Mouse (Mus musculus): ENCODE measurements at regions not wholly inside any gene's neighbourhood (a gene's known extent, or its start where the extent isn't known, plus 50 kb on each side); places are given as distances from the start of the nearest gene placed in this dataset.

GRCm38 (mm10) chr4:125253161-125253560, 125.5 kb upstream of the Zc3h12a start:
- no peaks in the 10 kb centered on the region for H3K9me3 ChIP-seq
- H3K27ac ChIP-seq (replicated peaks): no peak overlapping the region
- 0 out of 2 replicates have a peak, but pooled peaks cover 4% of the 10 kb centered on the region for H3K27me3 ChIP-seq (replicated peaks; ENCODE audit: low read depth, poor library complexity, severe bottlenecking)
- WGBS: 87% methylated on average over 3 of the region's 3 CpGs
- 0 out of 2 replicates have a peak, but pooled peaks cover 4% of the 10 kb centered on the region for H3K4me1 ChIP-seq
- no peak overlapping the region for H3K4me3 ChIP-seq
- no peak for DNase-seq (ENCODE audit: low spot score)
- no peaks in the 10 kb centered on the region for H3K36me3 ChIP-seq (replicated peaks)

- 77% methylated on average over 8 of the region's 8 CpGs for WGBS
- no peak for DNase-seq (ENCODE audit: low spot score)
- Histone ChIP-seq H3K4me3 (no peak overlapping the region), H3K4me1 (0 out of 2 replicates have a peak, but pooled peaks cover 4% of the 10 kb centered on the region), H3K9me3 (no peaks in the 10 kb centered on the region), H3K36me3 (replicated peaks) (no peaks in the 10 kb centered on the region), H3K27me3 (replicated peaks; ENCODE audit: low read depth, poor library complexity, severe bottlenecking) (0 out of 2 replicates have a peak, but pooled peaks cover 3% of the 10 kb centered on the region), H3K27ac (replicated peaks) (no peak overlapping the region)
Observed at GRCm38 (mm10) chr4:125252228-125252627, 124.6 kb upstream of the Zc3h12a start.

- 0 out of 2 replicates have a peak, but pooled peaks cover 4% of the 10 kb centered on the region for H3K4me1 ChIP-seq
- no peaks in the 10 kb centered on the region for H3K9me3 ChIP-seq
- 0 out of 2 replicates have a peak, but pooled peaks cover 7% of the 10 kb centered on the region for H3K27me3 ChIP-seq (replicated peaks; ENCODE audit: low read depth, poor library complexity, severe bottlenecking)
- H3K27ac ChIP-seq (replicated peaks): no peak overlapping the region
- no peak overlapping the region for H3K4me3 ChIP-seq
- no peak for DNase-seq (ENCODE audit: low spot score)
- WGBS: 67% methylated on average over 7 of the region's 7 CpGs
- H3K36me3 ChIP-seq (replicated peaks): no peaks in the 10 kb centered on the region
Observed at GRCm38 (mm10) chr4:125249061-125249460, 121.4 kb upstream of the Zc3h12a start.

- Histone ChIP-seq H3K9me3 (no peaks in the 10 kb centered on the region), H3K4me1 (peaks cover 13% of the 10 kb centered on the region; the same call in 1 of the 2 replicates), H3K27me3 (replicated peaks; ENCODE audit: low read depth, poor library complexity, severe bottlenecking) (0 out of 2 replicates have a peak, but pooled peaks cover 4% of the 10 kb centered on the region), H3K27ac (replicated peaks) (no peak overlapping the region), H3K36me3 (replicated peaks) (no peaks in the 10 kb centered on the region), H3K4me3 (no peak overlapping the region)
- WGBS: 4% methylated on average over 5 of the region's 5 CpGs
- DNase-seq (ENCODE audit: low spot score): peak; percentile 45
Observed at GRCm38 (mm10) chr4:125246171-125246570, 118.5 kb upstream of the Zc3h12a start.

- Histone ChIP-seq H3K9me3 (no peaks in the 10 kb centered on the region), H3K27ac (replicated peaks) (no peak overlapping the region), H3K27me3 (replicated peaks; ENCODE audit: low read depth, poor library complexity, severe bottlenecking) (peaks cover 5% of the 10 kb centered on the region; the same call in 1 of the 2 replicates), H3K4me3 (no peak overlapping the region), H3K36me3 (replicated peaks) (no peaks in the 10 kb centered on the region), H3K4me1 (peaks cover 9% of the 10 kb centered on the region; the same call in 1 of the 2 replicates)
- WGBS: 83% methylated on average over 1 of the region's 1 CpGs
- DNase-seq (ENCODE audit: low spot score): no peak
Observed at GRCm38 (mm10) chr4:125242512-125242911, 114.9 kb upstream of the Zc3h12a start.

GRCm38 (mm10) chr4:125241577-125242262, 114.1 kb upstream of the Zc3h12a start:
- Histone ChIP-seq H3K4me1 (peaks cover 9% of the 10 kb centered on the region; the same call in 1 of the 2 replicates), H3K27me3 (replicated peaks; ENCODE audit: low read depth, poor library complexity, severe bottlenecking) (peaks cover 12% of the 10 kb centered on the region), H3K4me3 (no peak overlapping the region), H3K27ac (replicated peaks) (no peak overlapping the region), H3K36me3 (replicated peaks) (no peaks in the 10 kb centered on the region), H3K9me3 (no peaks in the 10 kb centered on the region)
- WGBS: 29% methylated on average over 7 of the region's 7 CpGs
- no peak for DNase-seq (ENCODE audit: low spot score)

GRCm38 (mm10) chr4:125231711-125232260, 104.1 kb upstream of the Zc3h12a start:
- H3K9me3 ChIP-seq: no peaks in the 10 kb centered on the region
- no peaks in the 10 kb centered on the region; the same call in 1 of the 2 replicates for H3K4me1 ChIP-seq
- H3K27me3 ChIP-seq (replicated peaks; ENCODE audit: low read depth, poor library complexity, severe bottlenecking): peaks cover 42% of the 10 kb centered on the region
- H3K27ac ChIP-seq (replicated peaks): no peak overlapping the region
- no peak overlapping the region for H3K4me3 ChIP-seq
- DNase-seq (ENCODE audit: low spot score): peak; percentile 33
- H3K36me3 ChIP-seq (replicated peaks): no peaks in the 10 kb centered on the region
- 16% methylated on average over 12 of the region's 12 CpGs for WGBS

GRCm38 (mm10) chr4:125227194-125227593, 99.6 kb upstream of the Zc3h12a start:
- H3K36me3 ChIP-seq (replicated peaks): no peaks in the 10 kb centered on the region
- H3K4me1 ChIP-seq: no peaks in the 10 kb centered on the region
- no peak for DNase-seq (ENCODE audit: low spot score)
- WGBS: 91% methylated on average over 6 of the region's 6 CpGs
- H3K4me3 ChIP-seq: no peak overlapping the region
- H3K9me3 ChIP-seq: no peaks in the 10 kb centered on the region
- no peak overlapping the region for H3K27ac ChIP-seq (replicated peaks)
- peaks cover 35% of the 10 kb centered on the region for H3K27me3 ChIP-seq (replicated peaks; ENCODE audit: low read depth, poor library complexity, severe bottlenecking)

GRCm38 (mm10) chr4:125222922-125223321, 95.3 kb upstream of the Zc3h12a start:
- Histone ChIP-seq H3K27ac (replicated peaks) (no peak overlapping the region), H3K4me1 (no peaks in the 10 kb centered on the region), H3K36me3 (replicated peaks) (no peaks in the 10 kb centered on the region), H3K4me3 (no peak overlapping the region), H3K27me3 (replicated peaks; ENCODE audit: low read depth, poor library complexity, severe bottlenecking) (peaks cover 17% of the 10 kb centered on the region), H3K9me3 (no peaks in the 10 kb centered on the region)
- no peak for DNase-seq (ENCODE audit: low spot score)
- WGBS: 82% methylated on average over 6 of the region's 6 CpGs

GRCm38 (mm10) chr4:125220314-125220713, 92.7 kb upstream of the Zc3h12a start:
- Histone ChIP-seq H3K9me3 (peaks cover 12% of the 10 kb centered on the region), H3K36me3 (replicated peaks) (no peaks in the 10 kb centered on the region), H3K27ac (replicated peaks) (no peak overlapping the region), H3K4me1 (peaks cover 3% of the 10 kb centered on the region; the same call in 1 of the 2 replicates), H3K4me3 (no peak overlapping the region), H3K27me3 (replicated peaks; ENCODE audit: low read depth, poor library complexity, severe bottlenecking) (peaks cover 17% of the 10 kb centered on the region)
- 31% methylated on average over 7 of the region's 7 CpGs for WGBS
- DNase-seq (ENCODE audit: low spot score): peak; percentile 38

- no peak overlapping the region for H3K4me3 ChIP-seq
- peaks cover 12% of the 10 kb centered on the region for H3K9me3 ChIP-seq
- DNase-seq (ENCODE audit: low spot score): no peak
- H3K27me3 ChIP-seq (replicated peaks; ENCODE audit: low read depth, poor library complexity, severe bottlenecking): peaks cover 17% of the 10 kb centered on the region
- 89% methylated on average over 5 of the region's 5 CpGs for WGBS
- H3K27ac ChIP-seq (replicated peaks): no peak overlapping the region
- H3K36me3 ChIP-seq (replicated peaks): no peaks in the 10 kb centered on the region
- peaks cover 3% of the 10 kb centered on the region; the same call in 1 of the 2 replicates for H3K4me1 ChIP-seq
Observed at GRCm38 (mm10) chr4:125219209-125219608, 91.6 kb upstream of the Zc3h12a start.

- WGBS: 70% methylated on average over 10 of the region's 10 CpGs
- no peaks in the 10 kb centered on the region for H3K36me3 ChIP-seq (replicated peaks)
- peaks cover 17% of the 10 kb centered on the region for H3K27me3 ChIP-seq (replicated peaks; ENCODE audit: low read depth, poor library complexity, severe bottlenecking)
- H3K27ac ChIP-seq (replicated peaks): no peak overlapping the region
- H3K4me3 ChIP-seq: no peak overlapping the region
- H3K4me1 ChIP-seq: peaks cover 20% of the 10 kb centered on the region
- H3K9me3 ChIP-seq: peaks cover 12% of the 10 kb centered on the region
- DNase-seq (ENCODE audit: low spot score): peak; percentile 26
Observed at GRCm38 (mm10) chr4:125214306-125214705, 86.7 kb upstream of the Zc3h12a start.

- WGBS: 54% methylated on average over 7 of the region's 7 CpGs
- Histone ChIP-seq H3K4me3 (no peak overlapping the region), H3K9me3 (peaks cover 12% of the 10 kb centered on the region), H3K36me3 (replicated peaks) (no peaks in the 10 kb centered on the region), H3K4me1 (peaks cover 20% of the 10 kb centered on the region), H3K27ac (replicated peaks) (no peak overlapping the region), H3K27me3 (replicated peaks; ENCODE audit: low read depth, poor library complexity, severe bottlenecking) (peaks cover 17% of the 10 kb centered on the region)
- no peak for DNase-seq (ENCODE audit: low spot score)
Observed at GRCm38 (mm10) chr4:125212176-125212530, 84.5 kb upstream of the Zc3h12a start.

Data from embryonic facial prominence, embryonic 10.5 days (tissue).